Mouse (Mus musculus): Measurements from ENCODE around the gene Rfx4.

DNA sequence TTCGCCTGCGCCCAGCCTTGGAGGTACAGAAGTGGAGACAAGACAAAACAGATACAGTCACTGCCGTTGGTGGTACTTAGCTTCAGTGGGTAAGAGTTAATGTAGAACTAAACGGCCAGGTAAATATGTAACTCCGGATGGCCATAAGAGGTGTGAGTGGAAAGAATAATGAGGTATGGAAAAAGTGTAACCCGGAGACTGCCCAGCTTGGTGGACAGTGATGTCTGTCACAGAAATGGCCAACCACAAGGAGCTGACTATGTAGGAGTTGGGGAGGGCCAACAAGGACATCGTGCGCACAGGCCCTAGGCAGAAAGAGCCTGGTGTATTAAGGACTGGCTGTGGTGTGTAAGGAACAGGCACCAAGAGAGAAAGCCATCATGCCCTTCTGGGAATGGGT is 130.9 kb downstream of the Rfx4 start:
- TF ChIP-seq EP300 (optimal IDR thresholded peaks at IDR 0.05): no peak
- no peak for TF ChIP-seq CTCF (IDR thresholded peaks at IDR 0.05; ENCODE audit: low read depth)
